Mouse (Mus musculus) MEL (cell line): Measurements from ENCODE around the gene Hat1.
"Not testable (repeated sequence)": the region's sequence is repeated elsewhere in the genome, so short reads cannot be mapped to it uniquely, and the experiment has no call there.

ENCODE experiments used
- CHD2 ChIP-seq: IDR thresholded peaks from 2 replicates; pipeline ENCODE4 v1.6.1; 2011; ENCODE audit warnings: low read length, improper control_type of control experiment
- CTCF ChIP-seq, 3 experiments: IDR thresholded peaks in 2 of 3; conservative IDR thresholded peaks in 1 of 3; 2 replicates each; pipeline ENCODE4 v1.5.1; 2011 to 2012; ENCODE audit warnings: low read length in 3 of 3, low read depth in 2 of 3, mild to moderate bottlenecking in 2 of 3, improper control_type of control experiment in 1 of 3, inconsistent platforms in 1 of 3, mixed read lengths in 1 of 3, moderate library complexity in 1 of 3; ENCODE audit not compliant: control insufficient read depth in 1 of 3, insufficient read depth in 1 of 3, poor library complexity in 1 of 3, severe bottlenecking in 1 of 3
- GABPA ChIP-seq: IDR thresholded peaks from 2 replicates; pipeline ENCODE4 v1.6.1; 2012; ENCODE audit warnings: low read depth, mild to moderate bottlenecking, inconsistent platforms, low read length, improper control_type of control experiment, moderate library complexity
- GATA1 ChIP-seq: IDR thresholded peaks from 2 replicates; pipeline ENCODE4 v1.6.1; 2011; ENCODE audit warnings: low read depth, low read length, improper control_type of control experiment
- MAZ ChIP-seq: IDR thresholded peaks from 2 replicates; pipeline ENCODE4 v1.6.1; 2012; ENCODE audit warnings: low read depth, mild to moderate bottlenecking, inconsistent platforms, low read length, improper control_type of control experiment
- MXI1 ChIP-seq: IDR thresholded peaks from 2 replicates; pipeline ENCODE4 v1.6.1; 2011; ENCODE audit warnings: mild to moderate bottlenecking, low read depth, low read length, improper control_type of control experiment
- MYC ChIP-seq: IDR thresholded peaks from 2 replicates; pipeline ENCODE4 v1.6.1; 2011; ENCODE audit warnings: low read depth, mild to moderate bottlenecking, low read length, improper control_type of control experiment, moderate library complexity
- NRF1 ChIP-seq: IDR thresholded peaks from 2 replicates; pipeline ENCODE4 v1.6.1; 2014; ENCODE audit warnings: low read depth, mild to moderate bottlenecking, inconsistent platforms, low read length, improper control_type of control experiment, moderate library complexity; ENCODE audit not compliant: poor library complexity, insufficient read depth, severe bottlenecking
- POLR2A ChIP-seq, 2 experiments: IDR thresholded peaks; 2 replicates each; pipeline ENCODE4 v1.6.1; 2011 to 2012; ENCODE audit warnings: low read length in 2 of 2, mild to moderate bottlenecking in 2 of 2, control low read depth in 1 of 2, improper control_type of control experiment in 1 of 2, low read depth in 1 of 2, moderate library complexity in 1 of 2; ENCODE audit not compliant: control insufficient read depth in 1 of 2, insufficient read depth in 1 of 2, poor library complexity in 1 of 2
- SMC3 ChIP-seq: IDR thresholded peaks from 2 replicates; pipeline ENCODE4 v1.6.1; 2011; ENCODE audit warnings: low read depth, low read length, improper control_type of control experiment
- USF1 ChIP-seq: IDR thresholded peaks from 2 replicates; pipeline ENCODE4 v1.6.1; 2014; ENCODE audit warnings: low read depth, mild to moderate bottlenecking, inconsistent platforms, low read length, improper control_type of control experiment, moderate library complexity
- ZC3H11A ChIP-seq: IDR thresholded peaks from 2 replicates; pipeline ENCODE4 v1.6.1; 2012; ENCODE audit warnings: low read depth, mild to moderate bottlenecking, inconsistent platforms, low read length, improper control_type of control experiment

- TF ChIP-seq SMC3; CTCF (IDR thresholded peaks at IDR 0.05 in 2 of 3, conservative IDR thresholded peaks at IDR 0.05 in 1 of 3; ENCODE audit: control insufficient read depth in 1 of 3, insufficient read depth in 1 of 3, low read depth in 2 of 3, low read length in 3 of 3, poor library complexity in 1 of 3, severe bottlenecking in 1 of 3); MAZ; ZC3H11A; USF1; MYC; MXI1; POLR2A (IDR thresholded peaks at IDR 0.05; ENCODE audit: control insufficient read depth in 1 of 2, insufficient read depth in 1 of 2, low read depth in 1 of 2, low read length in 2 of 2, poor library complexity in 1 of 2); CHD2; GABPA; NRF1; GATA1: not testable (repeated sequence)
Observed at GRCm38 (mm10) chr2:71372261-71372660, 16.5 kb upstream of the Hat1 start.
